Mouse (Mus musculus) midbrain, embryonic 15.5 days (tissue): ENCODE measurements around the gene Sipa1l1. TPM values are rescaled to one million over a fixed set of nuclear protein-coding genes. Genes with fewer than 3 reads are reported as not detected.

Source experiments
- ATAC-seq: fragments of 200-750 bp; cut with Nextera tagmentation; replicated peaks from 2 replicates; pipeline ENCODE4 v1.8.0; 2017; ENCODE audit warnings: moderate TSS enrichment
- H3K27ac ChIP-seq: fragments of 300-500 bp; sonication (generic); 2 replicates; pipeline ENCODE4 v1.5.1; 2015; ENCODE audit warnings: mild to moderate bottlenecking, inconsistent platforms
- H3K27me3 ChIP-seq: fragments of 300-500 bp; sonication (generic); replicated peaks from 2 replicates; pipeline ENCODE4 v1.6.1; 2015; ENCODE audit warnings: inconsistent platforms
- H3K36me3 ChIP-seq: fragments of 300-500 bp; sonication (generic); replicated peaks from 2 replicates; pipeline ENCODE4 v1.6.1; 2015; ENCODE audit warnings: inconsistent platforms
- H3K4me1 ChIP-seq: fragments of 300-500 bp; sonication (generic); 2 replicates; pipeline ENCODE4 v1.6.1; 2015; ENCODE audit warnings: inconsistent platforms
- H3K4me2 ChIP-seq: fragments of 300-500 bp; sonication (generic); 2 replicates; pipeline ENCODE4 v1.6.1; 2015; ENCODE audit warnings: inconsistent platforms, mild to moderate bottlenecking, moderate library complexity
- H3K4me3 ChIP-seq: fragments of 300-500 bp; sonication (generic); 2 replicates; pipeline ENCODE4 v1.5.1; 2015; ENCODE audit warnings: mild to moderate bottlenecking, inconsistent platforms
- H3K9ac ChIP-seq: fragments of 300-500 bp; sonication (generic); 2 replicates; pipeline ENCODE4 v1.6.1; 2015; ENCODE audit warnings: mild to moderate bottlenecking, inconsistent platforms
- H3K9me3 ChIP-seq: fragments of 300-500 bp; sonication (generic); 2 replicates; pipeline ENCODE4 v1.6.1; 2016; ENCODE audit warnings: inconsistent platforms
- WGBS: fragments of 180-500 bp; shearing (Covaris S2); methylation state at CpG from one replicate; pipeline ENCODE4 v1.1.7; 2015; ENCODE audit warnings: mixed read lengths; 5-methylcytosine and 5-hydroxymethylcytosine counted together
- polyA plus RNA-seq: library from polyadenylated mRNA; unstranded; fragments of >200 nt; fragmentation: Nextera tagmentation; extraction: Ambion mirVana; gene quantifications from 2 replicates; pipeline ENCODE4 v1.2.1, GENCODE M21; 2015

Gene Sipa1l1
- polyA plus RNA-seq, 1 experiment from 2014 or later = 13.5 TPM

DNA sequence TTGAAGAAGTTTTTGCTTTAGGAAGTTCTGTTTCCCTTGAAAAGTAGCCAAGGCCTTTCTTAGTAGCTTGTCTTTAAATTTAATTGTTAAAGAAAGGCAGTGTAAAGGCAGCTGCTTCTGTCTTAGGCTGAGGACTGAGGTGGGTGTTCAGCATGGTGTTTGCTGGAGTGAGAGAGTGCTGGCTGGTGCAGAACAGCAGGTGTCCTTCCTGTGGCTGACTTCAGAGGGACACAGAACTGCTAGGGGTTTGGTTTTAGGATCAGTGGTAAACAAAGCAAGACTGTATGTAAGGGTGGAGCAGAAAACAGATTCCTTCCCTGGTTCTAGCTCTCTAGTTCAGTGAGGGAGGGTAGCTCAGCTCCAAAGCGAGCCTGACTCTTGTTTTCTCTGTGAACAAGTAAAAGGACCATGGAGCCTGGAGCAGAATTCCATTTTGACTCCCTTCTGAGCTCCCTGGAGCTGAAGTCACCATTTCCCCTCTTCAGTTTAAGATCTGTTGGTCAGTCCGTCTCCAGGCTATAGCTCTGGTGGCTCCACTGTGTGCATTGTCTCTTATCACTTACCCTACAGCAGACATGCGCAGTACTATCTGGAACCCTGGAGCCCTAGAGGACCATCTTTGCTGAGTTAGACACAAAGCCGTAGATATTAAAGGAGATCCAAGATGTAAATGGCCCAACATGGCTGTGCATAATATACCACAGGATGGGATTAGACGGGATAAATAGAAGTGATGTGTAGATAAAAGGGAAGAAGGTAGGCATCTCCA lies 95.1 kb downstream of the Sipa1l1 start:
- no peak for ATAC-seq
- Histone ChIP-seq H3K36me3 (no peaks in the 10 kb centered on the region), H3K9me3 (no peaks in the 10 kb centered on the region), H3K4me1 (no peaks in the 10 kb centered on the region), H3K27me3 (no peaks in the 10 kb centered on the region), H3K27ac (no peak overlapping the region), H3K9ac (no peak overlapping the region), H3K4me3 (no peak overlapping the region), H3K4me2 (no peak overlapping the region)
- 97% methylated on average over 5 of the region's 5 CpGs for WGBS

DNA sequence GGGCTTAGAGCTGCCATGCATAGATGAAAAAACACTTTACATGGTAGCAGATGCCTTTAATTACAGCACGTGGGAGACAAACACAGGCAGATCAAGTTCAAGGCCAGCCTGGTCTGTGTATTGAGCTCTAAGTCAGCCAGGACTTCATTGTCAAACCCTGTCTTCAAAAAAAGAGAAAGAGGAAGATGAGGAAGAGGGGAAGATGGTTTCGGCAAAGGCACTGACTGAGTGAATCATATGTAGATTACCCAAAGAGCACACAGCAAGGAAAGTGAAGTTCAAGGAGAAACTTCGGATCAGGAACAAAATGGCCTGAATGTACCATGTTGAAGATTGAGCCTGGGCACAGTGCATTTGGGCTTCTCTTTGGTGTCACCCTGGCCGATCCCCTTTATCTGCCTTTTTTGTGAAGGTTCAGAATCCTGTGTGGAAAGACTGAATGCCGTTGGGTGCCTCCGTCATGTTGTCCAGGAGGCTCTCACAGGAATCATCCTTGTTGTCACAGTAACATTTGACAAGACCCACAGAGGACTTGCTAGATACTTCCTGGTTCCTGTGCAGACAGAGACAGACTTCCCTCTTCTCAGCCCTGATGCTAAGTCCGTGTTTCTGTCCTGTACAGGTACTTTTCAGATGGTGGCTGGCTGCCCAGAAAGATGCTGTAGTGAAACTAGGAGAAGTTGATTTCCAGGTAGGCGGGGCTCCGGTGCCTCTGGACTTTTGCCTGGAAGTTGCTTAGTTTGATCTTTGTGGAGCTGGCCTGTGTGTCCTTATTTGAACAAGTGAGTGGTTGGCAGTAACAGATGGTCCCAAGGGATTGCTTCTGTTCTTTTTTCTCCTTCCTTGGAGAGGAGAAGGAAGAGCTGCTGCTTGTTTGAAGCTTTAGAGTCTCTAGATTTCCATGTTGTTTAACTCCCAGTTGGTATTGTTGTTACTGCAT lies 96.5 kb downstream of the Sipa1l1 start:
- Histone ChIP-seq H3K9me3 (no peaks in the 10 kb centered on the region), H3K4me3 (no peak overlapping the region), H3K4me2 (no peak overlapping the region), H3K36me3 (no peaks in the 10 kb centered on the region), H3K27me3 (no peaks in the 10 kb centered on the region), H3K9ac (no peak overlapping the region), H3K4me1 (no peaks in the 10 kb centered on the region), H3K27ac (no peak overlapping the region)
- WGBS = 94% methylated on average over 9 of the region's 9 CpGs
- no peak for ATAC-seq

DNA sequence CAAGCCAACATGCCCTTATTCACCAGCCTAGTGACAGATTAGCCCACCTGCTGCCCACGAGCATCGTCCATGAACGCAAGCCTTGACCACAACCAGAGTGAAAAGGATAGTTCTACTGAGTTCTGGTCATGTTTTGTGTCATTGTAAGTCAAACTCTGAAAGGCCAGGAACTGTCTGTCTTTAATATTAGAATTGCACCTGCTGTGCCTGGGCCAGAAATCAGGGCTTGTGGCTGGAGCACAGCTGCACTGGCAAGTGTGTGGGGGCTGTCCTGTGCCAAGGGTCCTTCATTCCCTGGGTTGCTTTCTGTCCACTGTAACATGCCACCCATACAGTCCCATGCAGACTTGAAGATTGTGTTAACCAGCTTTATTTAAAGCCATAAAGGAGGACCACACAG lies 102.3 kb downstream of the Sipa1l1 start:
- H3K36me3 ChIP-seq = no peaks in the 10 kb centered on the region
- H3K27ac ChIP-seq = no peak overlapping the region
- no peaks in the 10 kb centered on the region for H3K27me3 ChIP-seq
- no peak overlapping the region for H3K4me3 ChIP-seq
- no peaks in the 10 kb centered on the region for H3K9me3 ChIP-seq
- H3K4me1 ChIP-seq = no peaks in the 10 kb centered on the region
- no peak overlapping the region for H3K9ac ChIP-seq
- ATAC-seq = no peak
- WGBS = 95% methylated on average over 3 of the region's 3 CpGs
- H3K4me2 ChIP-seq = no peak overlapping the region

GRCm38 (mm10) chr12:82273503-82273902 lies 104.4 kb downstream of the Sipa1l1 start:
- Histone ChIP-seq H3K9ac (no peak overlapping the region), H3K9me3 (no peaks in the 10 kb centered on the region), H3K4me2 (no peak overlapping the region), H3K27ac (no peak overlapping the region), H3K36me3 (no peaks in the 10 kb centered on the region), H3K4me3 (no peak overlapping the region), H3K4me1 (no peaks in the 10 kb centered on the region), H3K27me3 (no peaks in the 10 kb centered on the region)
- no peak for ATAC-seq
- WGBS = 84% methylated on average over 3 of the region's 3 CpGs

GRCm38 (mm10) chr12:82274576-82274975 lies 105.5 kb downstream of the Sipa1l1 start:
- Histone ChIP-seq H3K27ac (no peak overlapping the region), H3K9ac (no peak overlapping the region), H3K27me3 (no peaks in the 10 kb centered on the region), H3K4me3 (no peak overlapping the region), H3K36me3 (no peaks in the 10 kb centered on the region), H3K4me1 (no peaks in the 10 kb centered on the region), H3K9me3 (no peaks in the 10 kb centered on the region), H3K4me2 (no peak overlapping the region)
- ATAC-seq = no peak
- 60% methylated on average over 5 of the region's 5 CpGs for WGBS

DNA sequence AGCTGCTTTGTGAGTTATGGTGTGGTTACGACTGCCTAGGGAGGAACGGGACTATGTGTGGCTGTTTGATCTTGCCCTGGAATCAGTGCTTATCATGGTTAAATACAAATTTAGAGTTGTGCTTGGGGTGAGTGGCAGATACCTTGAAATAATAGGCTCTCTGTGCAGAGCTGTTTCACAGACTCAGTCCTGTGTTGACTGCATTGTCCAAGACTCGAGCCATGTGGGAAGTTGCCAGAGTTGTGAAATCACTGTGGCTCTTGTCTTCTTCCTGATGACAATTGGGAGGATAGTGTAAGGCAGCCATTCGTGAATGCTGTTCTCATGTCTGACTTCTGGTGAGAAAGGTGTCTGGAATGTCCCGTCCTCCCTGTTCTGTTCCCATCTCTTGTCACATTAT lies 106.6 kb downstream of the Sipa1l1 start:
- H3K27ac ChIP-seq = no peak overlapping the region
- H3K4me2 ChIP-seq = no peak overlapping the region
- WGBS = 80% methylated on average over 5 of the region's 5 CpGs
- no peaks in the 10 kb centered on the region for H3K36me3 ChIP-seq
- H3K4me1 ChIP-seq = no peaks in the 10 kb centered on the region
- no peaks in the 10 kb centered on the region for H3K27me3 ChIP-seq
- no peak overlapping the region for H3K4me3 ChIP-seq
- no peak for ATAC-seq
- no peak overlapping the region for H3K9ac ChIP-seq
- H3K9me3 ChIP-seq = no peaks in the 10 kb centered on the region

DNA sequence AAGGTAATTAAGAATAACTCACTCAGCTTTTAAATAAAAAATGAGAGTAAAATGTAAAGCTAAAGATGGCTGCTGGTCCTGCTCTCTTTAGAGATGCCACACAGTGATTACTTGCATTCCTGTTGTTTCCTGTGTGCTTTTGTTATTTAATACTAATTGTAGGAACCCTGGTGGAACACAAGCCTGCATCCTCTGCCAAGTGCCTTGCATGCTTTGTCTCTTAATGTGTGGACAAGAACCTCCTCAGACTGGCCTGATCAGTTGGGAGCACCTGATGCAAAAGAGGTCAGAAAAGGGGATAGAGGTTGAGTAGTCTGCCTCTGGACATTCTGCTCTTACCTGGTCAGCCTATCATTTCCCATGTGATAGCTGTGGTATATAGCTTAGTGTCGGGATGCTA lies 107.5 kb downstream of the Sipa1l1 start:
- H3K4me1 ChIP-seq = no peaks in the 10 kb centered on the region
- no peak overlapping the region for H3K9ac ChIP-seq
- no peaks in the 10 kb centered on the region for H3K27me3 ChIP-seq
- H3K4me2 ChIP-seq = no peak overlapping the region
- H3K9me3 ChIP-seq = no peaks in the 10 kb centered on the region
- H3K4me3 ChIP-seq = no peak overlapping the region
- H3K27ac ChIP-seq = no peak overlapping the region
- H3K36me3 ChIP-seq = no peaks in the 10 kb centered on the region
- WGBS = 97% methylated on average over 1 of the region's 1 CpGs
- ATAC-seq = no peak

DNA sequence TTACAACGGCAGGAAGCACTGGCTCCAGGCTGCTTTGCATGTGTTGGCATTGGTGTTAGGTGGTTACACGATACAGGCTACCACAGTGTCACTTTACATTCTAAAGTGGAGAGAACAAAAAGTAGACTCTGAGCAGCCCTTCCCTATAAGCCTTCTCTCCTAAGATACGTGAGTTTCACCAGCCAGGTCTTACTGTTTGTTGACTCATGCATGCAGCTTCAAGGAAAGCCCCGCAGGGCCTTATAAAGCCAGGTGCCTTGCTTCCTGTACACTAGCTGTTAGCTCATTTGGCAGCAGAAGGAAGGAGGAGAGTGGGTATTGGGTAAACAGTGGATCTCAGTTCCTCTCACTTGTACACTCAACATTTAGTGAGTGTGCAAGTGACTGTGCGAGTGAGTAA lies 115.5 kb downstream of the Sipa1l1 start:
- no peak overlapping the region for H3K9ac ChIP-seq
- H3K4me1 ChIP-seq = peaks cover 3% of the 10 kb centered on the region; the same call in 1 of the 2 replicates
- H3K4me2 ChIP-seq = no peak overlapping the region
- H3K27ac ChIP-seq = no peak overlapping the region
- WGBS = 90% methylated on average over 5 of the region's 5 CpGs
- no peaks in the 10 kb centered on the region for H3K9me3 ChIP-seq
- no peak overlapping the region for H3K4me3 ChIP-seq
- ATAC-seq = no peak
- no peaks in the 10 kb centered on the region for H3K27me3 ChIP-seq
- H3K36me3 ChIP-seq = no peaks in the 10 kb centered on the region

- Histone ChIP-seq H3K4me2 (no peak overlapping the region), H3K27ac (no peak overlapping the region), H3K36me3 (no peaks in the 10 kb centered on the region), H3K9me3 (no peaks in the 10 kb centered on the region), H3K9ac (no peak overlapping the region), H3K4me3 (no peak overlapping the region), H3K27me3 (no peaks in the 10 kb centered on the region), H3K4me1 (peaks cover 3% of the 10 kb centered on the region; the same call in 1 of the 2 replicates)
- ATAC-seq = no peak
- WGBS = 94% methylated on average over 2 of the region's 2 CpGs
Measured at GRCm38 (mm10) chr12:82285018-82285417, 115.9 kb downstream of the Sipa1l1 start.

DNA sequence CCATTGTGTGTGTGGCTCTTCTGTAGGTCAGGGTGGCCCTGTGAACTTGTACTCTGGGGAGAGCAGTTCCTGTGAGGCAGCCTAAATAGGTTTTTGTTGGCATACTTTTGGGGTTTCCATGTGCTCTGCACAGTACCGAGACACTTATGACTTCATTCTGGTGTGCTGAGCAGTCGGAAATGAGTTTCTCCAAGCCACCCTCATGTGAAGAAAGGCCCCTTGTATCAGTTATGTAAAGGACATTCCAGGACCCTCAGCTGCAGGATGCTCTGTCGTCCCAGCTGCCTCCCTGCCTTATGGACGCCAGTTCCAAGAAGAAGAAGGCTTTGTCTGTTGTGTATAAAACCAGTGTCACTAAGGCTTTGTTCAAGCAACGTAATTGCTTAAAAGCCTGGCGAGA lies 116.9 kb downstream of the Sipa1l1 start:
- Histone ChIP-seq H3K4me1 (peaks cover 3% of the 10 kb centered on the region; the same call in 1 of the 2 replicates), H3K27ac (no peak overlapping the region), H3K27me3 (no peaks in the 10 kb centered on the region), H3K4me3 (no peak overlapping the region), H3K9ac (no peak overlapping the region), H3K4me2 (no peak overlapping the region), H3K36me3 (no peaks in the 10 kb centered on the region), H3K9me3 (no peaks in the 10 kb centered on the region)
- no peak for ATAC-seq
- WGBS = 41% methylated on average over 6 of the region's 6 CpGs

DNA sequence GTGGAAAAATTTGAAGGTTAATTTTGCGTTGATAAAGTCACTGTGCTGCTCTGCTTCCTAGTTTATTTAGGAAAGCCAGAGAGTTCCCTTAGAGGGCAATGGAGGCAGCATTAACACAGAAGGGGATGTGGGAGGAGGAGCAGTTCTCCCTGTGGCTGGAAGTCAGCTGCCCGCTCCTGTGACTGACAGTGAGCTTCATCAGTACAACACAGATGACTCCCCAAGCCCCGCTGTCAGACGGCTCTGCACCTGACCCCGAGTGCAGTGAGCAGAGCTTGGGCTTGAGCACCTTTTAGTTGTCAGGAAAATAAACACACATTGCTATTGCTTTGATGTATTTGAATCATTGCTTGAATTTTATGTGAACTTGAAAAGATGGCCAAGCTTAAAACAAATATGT lies 117.7 kb downstream of the Sipa1l1 start:
- Histone ChIP-seq H3K9me3 (no peaks in the 10 kb centered on the region), H3K4me2 (no peak overlapping the region), H3K4me1 (peaks cover 3% of the 10 kb centered on the region; the same call in 1 of the 2 replicates), H3K27ac (no peak overlapping the region), H3K27me3 (no peaks in the 10 kb centered on the region), H3K9ac (no peak overlapping the region), H3K4me3 (no peak overlapping the region), H3K36me3 (no peaks in the 10 kb centered on the region)
- no peak for ATAC-seq
- WGBS = 44% methylated on average over 5 of the region's 5 CpGs

- Histone ChIP-seq H3K27ac (no peak overlapping the region), H3K27me3 (no peaks in the 10 kb centered on the region), H3K4me1 (no peaks in the 10 kb centered on the region), H3K9ac (no peak overlapping the region), H3K36me3 (no peaks in the 10 kb centered on the region), H3K4me2 (no peak overlapping the region), H3K4me3 (no peak overlapping the region), H3K9me3 (no peaks in the 10 kb centered on the region)
- ATAC-seq = no peak
- 90% methylated on average over 7 of the region's 7 CpGs for WGBS
Measured at GRCm38 (mm10) chr12:82293545-82294247, 124.6 kb downstream of the Sipa1l1 start.
